Mouse (Mus musculus) CH12.LX (cell line): ENCODE measurements around the gene Med18. TPM values are rescaled to one million over a fixed set of nuclear protein-coding genes. Genes with fewer than 3 reads are reported as not detected.

ENCODE experiments used
- DNase-seq: peaks from one replicate; pipeline ENCODE4 v3.0.0-alpha.2; 2013; ENCODE audit errors: extremely low read depth
- H3K27ac ChIP-seq: 2 replicates; pipeline ENCODE4 v1.5.1; 2012; ENCODE audit warnings: low read depth, mild to moderate bottlenecking, control low read depth, moderate library complexity; ENCODE audit not compliant: insufficient read depth
- H3K27me3 ChIP-seq: replicated peaks from 2 replicates; pipeline ENCODE3; 2012; ENCODE audit warnings: inconsistent platforms
- H3K36me3 ChIP-seq, 2 experiments: replicated peaks in 1 of 2; 2 replicates each; pipeline versions ENCODE3 to v1.6.1; 2012; ENCODE audit warnings: inconsistent platforms in 1 of 2, low read length in 1 of 2, mild to moderate bottlenecking in 1 of 2, mixed read lengths in 1 of 2, moderate library complexity in 1 of 2; ENCODE audit not compliant: control insufficient read depth in 1 of 2, insufficient read depth in 1 of 2
- H3K4me1 ChIP-seq, 2 experiments: 2 replicates each; pipeline ENCODE4 v1.6.1; 2012; ENCODE audit warnings: inconsistent platforms in 1 of 2, moderate library complexity in 1 of 2; ENCODE audit not compliant: insufficient read depth in 2 of 2, control insufficient read depth in 1 of 2
- H3K4me2 ChIP-seq: 2 replicates; pipeline ENCODE4 v1.6.1; 2012; ENCODE audit warnings: low read depth, mild to moderate bottlenecking, control low read depth; ENCODE audit not compliant: poor library complexity, insufficient read depth, severe bottlenecking
- H3K4me3 ChIP-seq, 3 experiments: fragments of 150-350 bp in 1 of 3; sonication (generic) in 1 of 3; replicated peaks in 1 of 3; 2 replicates each; pipeline versions ENCODE3 to v1.5.1; 2011 to 2012; ENCODE audit warnings: low read depth in 2 of 3, low read length in 2 of 3, mild to moderate bottlenecking in 2 of 3, moderate library complexity in 2 of 3, control low read depth in 1 of 3, improper control_type of control experiment in 1 of 3, inconsistent platforms in 1 of 3, mixed read lengths in 1 of 3; ENCODE audit not compliant: poor library complexity in 1 of 3
- H3K79me2 ChIP-seq: replicated peaks from 2 replicates; pipeline ENCODE4 v1.6.1; 2012; ENCODE audit warnings: mild to moderate bottlenecking, moderate library complexity; ENCODE audit not compliant: control insufficient read depth, poor library complexity, insufficient read depth, severe bottlenecking; ENCODE audit errors: extremely low read depth
- H3K9ac ChIP-seq: 2 replicates; pipeline ENCODE4 v1.6.1; 2012; ENCODE audit warnings: low read depth, mild to moderate bottlenecking, control low read depth, moderate library complexity; ENCODE audit not compliant: insufficient read depth
- H3K9me3 ChIP-seq: replicated peaks from 2 replicates; pipeline ENCODE3; 2012; ENCODE audit warnings: low read length, inconsistent platforms, mixed read lengths
- CHD2 ChIP-seq: IDR thresholded peaks from 2 replicates; pipeline ENCODE4 v1.6.1; 2011; ENCODE audit warnings: low read length, improper control_type of control experiment
- CTCF ChIP-seq, 2 experiments: IDR thresholded peaks in 1 of 2; conservative IDR thresholded peaks in 1 of 2; 2 replicates each; pipeline ENCODE4 v1.5.1; 2011 to 2012; ENCODE audit warnings: low read depth in 2 of 2, low read length in 2 of 2, improper control_type of control experiment in 1 of 2, inconsistent platforms in 1 of 2, mild to moderate bottlenecking in 1 of 2, moderate library complexity in 1 of 2
- ELF1 ChIP-seq: IDR thresholded peaks from 2 replicates; pipeline ENCODE4 v1.6.1; 2014; ENCODE audit warnings: low read depth, mild to moderate bottlenecking, inconsistent platforms, low read length, improper control_type of control experiment
- ETS1 ChIP-seq: conservative IDR thresholded peaks from 2 replicates; pipeline ENCODE4 v1.6.1; 2012; ENCODE audit warnings: low read depth, mild to moderate bottlenecking, inconsistent platforms, low read length, improper control_type of control experiment, moderate library complexity
- GABPA ChIP-seq: IDR thresholded peaks from 2 replicates; pipeline ENCODE4 v1.6.1; 2012; ENCODE audit warnings: low read depth, low read length, improper control_type of control experiment, inconsistent platforms; ENCODE audit not compliant: insufficient replicate concordance
- HCFC1 ChIP-seq: IDR thresholded peaks from 2 replicates; pipeline ENCODE4 v1.6.1; 2012; ENCODE audit warnings: low read depth, mild to moderate bottlenecking, inconsistent platforms, low read length, improper control_type of control experiment
- NELFE ChIP-seq: IDR thresholded peaks from 2 replicates; pipeline ENCODE4 v1.6.1; 2011; ENCODE audit warnings: low read depth, low read length, improper control_type of control experiment
- POLR2AphosphoS2 ChIP-seq: IDR thresholded peaks from 2 replicates; pipeline ENCODE4 v1.6.1; 2011; ENCODE audit warnings: low read depth, low read length, improper control_type of control experiment
- TBP ChIP-seq: conservative IDR thresholded peaks from 2 replicates; pipeline ENCODE4 v1.6.1; 2011; ENCODE audit warnings: low read depth, low read length, improper control_type of control experiment
- TCF12 ChIP-seq: IDR thresholded peaks from 2 replicates; pipeline ENCODE4 v1.6.1; 2014; ENCODE audit warnings: low read depth, mild to moderate bottlenecking, inconsistent platforms, low read length, improper control_type of control experiment
- USF1 ChIP-seq: IDR thresholded peaks from 2 replicates; pipeline ENCODE4 v1.6.1; 2014; ENCODE audit warnings: low read depth, mild to moderate bottlenecking, inconsistent platforms, low read length, improper control_type of control experiment
- USF2 ChIP-seq: conservative IDR thresholded peaks from 2 replicates; pipeline ENCODE4 v1.6.1; 2011; ENCODE audit warnings: low read depth, low read length, improper control_type of control experiment
- ZKSCAN1 ChIP-seq: IDR thresholded peaks from 2 replicates; pipeline ENCODE4 v1.6.1; 2012; ENCODE audit warnings: low read depth, inconsistent platforms, low read length, improper control_type of control experiment, borderline replicate concordance
- dilution Hi-C: fragments of 300-500 bp; cut with MboI; formaldehyde crosslinking; loops from 2 replicates; pipeline ENCODE4 v1.14.3; 2020; ENCODE audit warnings: low sequenced_read_pairs; ENCODE audit not compliant: extremely low pct_unique_long_range_greater_than_20kb, extremely low pct_ligation_motif_present
- in situ Hi-C: fragments of 300-500 bp; cut with MboI; formaldehyde crosslinking; loops from 3 replicates; pipeline ENCODE4 v1.14.3; 2019; ENCODE audit warnings: low sequenced_read_pairs, low pct_ligation_motif_present, low pct_unique_long_range_greater_than_20kb, mixed read lengths
- polyA plus RNA-seq: library from polyadenylated mRNA; unstranded; fragments of >175 nt; gene quantifications from 2 replicates; pipeline ENCODE4 v1.2.1, GENCODE M21; 2012; ENCODE audit warnings: low read depth; ENCODE audit not compliant: insufficient read length
- total RNA-seq, 2 experiments: library from RNA; depleted of rRNA; stranded (reverse); fragments of 300-350 nt in 1 of 2; fragments of >200 nt in 1 of 2; gene quantifications; 2 replicates each; pipeline ENCODE4 v1.2.3; 2012 to 2014

The Med18 gene
- total and polyA plus RNA-seq, 3 experiments = 12.7 to 17.6 (median 15.5) TPM

DNA sequence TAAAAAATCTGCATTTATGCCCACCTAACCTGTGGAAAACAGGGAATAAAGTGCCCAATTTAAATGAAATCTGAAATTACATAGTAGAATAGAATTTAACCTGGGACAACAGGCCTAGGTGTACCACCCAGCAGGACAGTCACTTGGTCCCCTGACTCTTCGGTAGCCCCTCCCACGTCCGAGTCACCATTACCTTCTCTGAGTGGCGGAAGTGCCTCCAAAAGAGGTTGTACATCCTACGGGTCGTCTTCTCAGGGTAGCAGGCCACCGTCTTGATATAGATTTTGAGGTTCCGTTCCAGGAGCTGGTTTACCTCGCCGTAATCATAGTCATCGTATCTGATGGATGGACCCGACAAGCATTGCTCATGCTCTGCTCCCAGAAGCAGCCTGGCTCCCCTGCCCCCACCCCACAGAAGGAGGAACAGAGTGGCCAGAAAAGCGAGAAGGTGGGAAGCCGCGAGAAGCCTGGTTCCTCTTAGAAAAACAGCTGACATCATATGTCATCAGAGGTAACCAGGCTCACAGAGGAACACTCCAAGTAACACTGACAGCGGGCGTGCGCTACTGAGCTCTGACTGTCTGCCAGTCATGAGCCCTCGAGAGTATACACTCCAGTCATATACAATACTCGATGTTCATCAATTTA is 30.7 kb upstream of the Med18 start:
- Histone ChIP-seq H3K4me3 (no peak overlapping the region), H3K27ac (no peak overlapping the region), H3K9me3 (no peaks in the 10 kb centered on the region), H3K79me2 (peaks cover 5% of the 10 kb centered on the region; the same call in 1 of the 2 replicates), H3K4me1 (peaks cover 2 to 29% of the 10 kb centered on the region in 2 experiments; a peak in 3 of 4 replicates), H3K27me3 (no peaks in the 10 kb centered on the region), H3K4me2 (no peak overlapping the region), H3K36me3 (peaks cover 75 to 88% of the 10 kb centered on the region in 2 experiments), H3K9ac (no peak overlapping the region)
- dilution Hi-C loops = no loop called here
- TF ChIP-seq CTCF (conservative IDR thresholded peaks at IDR 0.05 in 1 of 2, IDR thresholded peaks at IDR 0.05 in 1 of 2; ENCODE audit: low read depth in 2 of 2, low read length in 2 of 2) = no peak
- peak; percentile 33; the same call in 1 of the 2 replicates for TF ChIP-seq ETS1
- no peak for TF ChIP-seq TCF12
- TF ChIP-seq ELF1 = no peak
- in situ Hi-C loops = no loop called here
- peak; percentile 74 for DNase-seq

DNA sequence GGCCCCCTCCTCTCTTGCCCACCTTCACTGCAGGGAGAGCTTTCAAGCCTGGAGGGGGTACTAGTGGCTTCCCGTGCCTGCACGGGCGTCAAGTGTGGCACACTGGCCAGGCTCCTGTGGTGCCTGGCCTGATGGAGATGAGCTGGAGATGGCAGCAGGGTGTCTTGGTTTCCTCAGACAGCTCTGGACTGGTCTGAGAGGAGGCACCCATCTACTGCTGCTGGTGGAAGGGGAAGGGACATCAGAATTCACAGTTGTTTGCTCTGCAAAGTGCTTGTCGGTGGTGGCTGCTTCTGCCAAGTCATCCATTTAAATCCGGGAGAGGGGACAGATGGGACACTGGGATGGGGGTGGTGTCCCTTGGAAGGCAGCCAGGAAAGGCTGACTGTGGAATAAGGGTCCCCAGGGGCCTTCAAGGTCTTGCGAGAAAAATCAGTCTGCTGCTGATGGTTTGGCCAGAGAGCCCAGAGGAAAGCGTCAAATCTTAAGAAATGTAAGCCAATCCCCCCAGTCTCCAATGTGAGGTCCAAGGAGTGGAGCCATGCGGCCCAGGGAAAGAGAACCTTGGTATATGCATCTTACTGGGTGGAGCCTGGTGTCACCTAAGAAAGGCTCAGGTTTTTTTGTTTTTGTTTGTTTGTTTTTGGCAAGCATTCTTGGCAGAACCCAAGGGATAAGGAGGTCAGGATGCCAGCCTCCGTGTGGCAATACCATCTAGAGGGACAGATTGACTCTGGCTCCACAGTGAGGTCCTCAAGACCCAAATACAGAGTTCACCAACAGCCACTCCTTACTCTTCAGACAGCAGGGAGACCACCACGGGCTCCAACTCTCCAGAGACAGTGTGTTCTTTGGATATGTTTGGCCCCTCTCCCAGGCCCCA is 28.7 kb upstream of the Med18 start:
- H3K27ac ChIP-seq = no peak overlapping the region
- no peak overlapping the region for H3K4me3 ChIP-seq
- peaks cover 56 to 68% of the 10 kb centered on the region in 2 experiments for H3K36me3 ChIP-seq
- DNase-seq = no peak
- no peaks in the 10 kb centered on the region for H3K9me3 ChIP-seq
- no peak overlapping the region for H3K9ac ChIP-seq
- peaks cover 2 to 29% of the 10 kb centered on the region in 2 experiments; a peak in 3 of 4 replicates for H3K4me1 ChIP-seq
- H3K27me3 ChIP-seq = no peaks in the 10 kb centered on the region
- TF ChIP-seq GABPA (no peak), HCFC1 (no peak), ETS1 (no peak), TBP (no peak)
- H3K79me2 ChIP-seq = no peaks in the 10 kb centered on the region
- dilution Hi-C loops = no loop called here
- H3K4me2 ChIP-seq = no peak overlapping the region
- in situ Hi-C loops = no loop called here

DNA sequence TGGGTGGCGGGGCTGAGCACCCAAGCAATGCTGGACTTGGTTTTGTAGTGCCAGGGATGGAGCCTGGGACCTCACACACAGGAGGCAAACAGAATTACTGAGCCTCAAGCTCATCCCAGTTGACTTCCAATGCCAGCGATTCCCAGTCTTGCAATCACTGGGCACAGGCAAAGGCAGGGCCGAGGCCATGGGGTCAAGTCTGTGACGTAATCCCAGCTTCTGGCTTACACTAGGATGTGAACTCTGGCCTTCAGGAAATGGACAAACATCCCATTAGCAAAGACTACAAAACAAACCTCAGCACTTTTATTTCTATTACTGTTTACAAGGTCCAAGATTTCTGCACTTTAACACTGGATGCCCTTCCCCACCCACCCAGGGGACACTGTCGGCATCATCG is 28.0 kb upstream of the Med18 start:
- H3K4me1 ChIP-seq = peaks cover 1 to 24% of the 10 kb centered on the region in 2 experiments; a peak in 3 of 4 replicates
- dilution Hi-C loops = no loop called here
- H3K9me3 ChIP-seq = no peaks in the 10 kb centered on the region
- no peaks in the 10 kb centered on the region for H3K79me2 ChIP-seq
- TF ChIP-seq TBP (no peak), POLR2AphosphoS2 (0 out of 2 replicates have a peak, but pooled peaks have one; percentile 4), CHD2 (no peak), USF2 (no peak), USF1 (no peak), GABPA (no peak), ZKSCAN1 (no peak), NELFE (no peak)
- no peak overlapping the region for H3K4me2 ChIP-seq
- no peak overlapping the region for H3K9ac ChIP-seq
- H3K27ac ChIP-seq = no peak overlapping the region
- peaks cover 49 to 61% of the 10 kb centered on the region in 2 experiments for H3K36me3 ChIP-seq
- in situ Hi-C loops = no loop called here
- H3K4me3 ChIP-seq = no peak overlapping the region
- no peak for DNase-seq
- H3K27me3 ChIP-seq = no peaks in the 10 kb centered on the region
